Mouse (Mus musculus): ENCODE measurements around the gene Cdh4.

Cdh4 gene

GRCm38 (mm10) chr2:179679866-179680265 is 237.6 kb downstream of the Cdh4 start:
- no peak for DNase-seq (ENCODE audit: low read depth)

- no peak for DNase-seq (ENCODE audit: low read depth)
These were observed 239.2 kb downstream of the Cdh4 start for GRCm38 (mm10) chr2:179681386-179681785.

DNA sequence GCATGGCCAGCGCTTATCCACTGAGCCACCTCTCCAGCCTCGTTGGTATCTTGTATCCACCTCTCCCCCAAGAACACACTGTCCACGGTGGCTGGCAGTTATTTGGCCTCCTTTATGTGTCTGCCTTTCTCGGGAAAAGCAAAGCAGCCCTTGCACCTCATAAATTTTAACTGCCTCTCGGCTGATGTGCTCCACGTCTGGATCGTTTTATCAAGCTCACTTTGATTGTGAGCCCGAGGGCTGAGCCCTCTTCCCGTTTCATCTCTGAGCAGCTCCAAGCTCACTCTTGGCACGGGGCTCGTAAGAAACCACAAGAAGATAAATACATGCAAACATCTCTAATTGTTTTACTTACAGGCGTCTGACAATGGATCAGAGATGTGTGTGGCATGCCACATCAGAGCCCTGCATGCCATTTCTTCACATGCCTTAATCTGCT is 245.0 kb downstream of the Cdh4 start:
- DNase-seq (ENCODE audit: low read depth): no peak

GRCm38 (mm10) chr2:179688976-179689375 is 246.7 kb downstream of the Cdh4 start:
- no peak for DNase-seq (ENCODE audit: low read depth)

DNA sequence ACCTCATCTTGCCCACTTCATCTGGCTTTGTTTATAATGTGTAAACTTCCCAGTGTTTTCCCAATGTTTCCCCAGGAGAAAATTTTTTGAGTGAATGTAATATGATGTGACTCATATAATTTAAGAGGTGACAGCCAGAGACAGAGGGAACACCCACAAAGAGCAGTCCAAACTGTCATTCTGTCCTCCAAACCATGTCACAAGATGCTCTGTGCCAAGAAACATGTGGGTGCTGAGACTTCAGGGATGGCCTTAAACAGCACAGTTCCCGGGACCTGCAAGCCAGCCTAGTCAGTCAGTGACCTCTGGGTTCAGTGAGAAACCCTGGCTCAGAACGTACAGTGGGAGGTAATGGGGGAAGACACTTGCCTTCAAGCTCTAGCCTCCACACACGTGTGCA is 247.5 kb downstream of the Cdh4 start:
- DNase-seq (ENCODE audit: low read depth): no peak

- no peak for DNase-seq (ENCODE audit: low read depth)
These were observed 248.3 kb downstream of the Cdh4 start for GRCm38 (mm10) chr2:179690571-179690970.

DNA sequence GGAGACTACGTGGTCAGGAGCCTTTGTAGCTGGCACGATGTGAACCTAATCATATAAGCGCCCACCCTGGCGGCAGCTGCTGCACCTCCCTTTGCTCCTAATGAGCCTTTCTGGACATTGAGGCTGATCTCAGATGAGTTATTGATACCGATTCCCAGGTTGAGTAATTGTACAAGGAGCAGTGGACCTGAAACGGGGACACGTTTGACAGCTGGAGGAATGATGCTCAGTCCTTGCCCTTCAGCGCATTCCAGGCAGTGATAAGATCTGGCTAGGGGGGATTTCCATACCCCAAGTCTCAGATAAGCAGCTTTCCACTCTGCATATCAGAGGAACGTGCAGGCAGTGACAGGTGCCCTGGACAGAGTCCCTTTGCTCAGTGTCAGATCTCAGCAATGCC is 252.7 kb downstream of the Cdh4 start:
- no peak for DNase-seq (ENCODE audit: low read depth)

DNA sequence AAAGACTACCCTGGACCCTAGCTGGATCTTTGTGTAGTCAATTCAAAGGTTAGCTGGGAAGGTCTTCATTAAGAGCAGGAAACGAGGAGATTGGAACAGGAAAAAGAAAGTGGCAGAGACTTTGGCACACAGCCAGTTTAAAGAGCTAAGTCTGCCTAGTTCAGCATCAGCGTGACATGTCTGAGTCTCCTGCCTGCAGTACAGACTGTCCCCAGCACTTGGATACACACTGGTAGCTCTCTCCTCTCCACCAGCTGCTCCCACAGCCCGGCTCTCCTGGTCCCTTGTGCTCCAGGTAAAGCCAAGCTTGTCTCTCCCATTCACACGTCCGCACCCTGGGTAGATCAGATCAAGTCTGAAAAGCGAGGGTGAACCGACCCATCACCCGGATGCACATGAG is 255.4 kb downstream of the Cdh4 start:
- no peak for DNase-seq (ENCODE audit: low read depth)

- no peak for DNase-seq (ENCODE audit: low read depth)
These were observed 256.2 kb downstream of the Cdh4 start for GRCm38 (mm10) chr2:179698196-179698985.

DNA sequence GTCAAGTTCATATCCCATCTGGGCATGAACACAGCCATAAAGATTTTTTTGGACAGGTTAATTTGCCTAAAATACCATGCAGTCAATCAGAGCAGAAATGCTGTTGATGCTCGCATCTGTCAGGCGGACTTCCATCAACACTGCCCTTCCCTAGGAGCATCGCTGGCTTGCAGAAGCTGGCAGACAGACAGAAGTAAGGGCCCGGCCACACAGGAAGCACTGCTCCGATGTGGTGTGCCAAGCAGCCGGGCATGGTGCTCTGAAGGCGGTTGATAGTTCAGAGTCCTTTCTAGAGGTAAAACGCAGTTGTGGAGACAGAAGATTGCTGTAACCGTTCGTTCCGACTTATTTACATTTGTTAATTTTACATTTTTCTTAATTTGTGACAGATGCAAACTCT is 262.8 kb downstream of the Cdh4 start:
- no peak for DNase-seq (ENCODE audit: low read depth)

- no peak for DNase-seq (ENCODE audit: low read depth)
These were observed 263.2 kb downstream of the Cdh4 start for GRCm38 (mm10) chr2:179705461-179705860.

- no peak for DNase-seq (ENCODE audit: low read depth)
These were observed 264.4 kb downstream of the Cdh4 start for GRCm38 (mm10) chr2:179706616-179707015.

DNA sequence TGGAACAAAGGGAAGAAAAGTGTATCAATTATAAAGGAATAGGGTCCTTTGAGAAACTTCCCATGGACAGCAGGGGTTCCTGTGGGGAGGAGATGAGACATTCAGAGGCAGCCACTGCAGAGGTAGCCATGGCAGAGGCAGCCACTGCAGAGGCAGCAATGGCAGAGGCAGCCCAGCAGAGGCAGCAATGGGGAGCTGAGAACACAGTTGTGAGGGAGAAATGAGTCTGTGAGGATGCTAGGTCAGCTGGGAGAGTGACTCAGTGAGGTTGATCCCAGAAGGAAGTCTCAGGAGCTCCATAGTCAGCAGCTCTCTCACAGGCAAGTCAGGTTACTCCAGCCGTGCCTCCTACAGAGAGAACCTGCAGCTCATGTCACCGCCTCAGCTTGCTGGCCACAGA is 266.9 kb downstream of the Cdh4 start:
- DNase-seq (ENCODE audit: low read depth): no peak

GRCm38 (mm10) chr2:179712690-179713089 is 270.5 kb downstream of the Cdh4 start:
- no peak for DNase-seq (ENCODE audit: low read depth)

- no peak for DNase-seq (ENCODE audit: low read depth)
These were observed 271.1 kb downstream of the Cdh4 start for GRCm38 (mm10) chr2:179713326-179713725.

DNA sequence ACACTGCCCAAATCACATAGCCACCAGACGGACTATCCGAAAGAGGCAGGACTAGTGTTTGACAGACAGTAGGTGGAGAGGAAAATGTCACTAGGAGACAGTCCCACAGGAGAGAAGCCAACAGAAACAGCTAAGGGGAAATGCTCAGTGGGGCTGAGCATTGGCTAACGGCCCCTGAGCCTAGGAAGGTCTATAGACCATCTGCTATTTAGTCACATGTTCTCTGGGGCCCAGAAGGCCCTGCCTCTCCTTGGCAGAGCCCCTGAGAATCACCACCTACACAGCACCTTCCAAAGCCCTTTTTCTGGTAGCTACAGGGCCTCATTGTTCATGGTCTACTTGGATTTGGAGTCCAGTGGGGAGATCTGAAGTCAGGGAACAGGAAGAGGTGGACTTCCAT is 271.9 kb downstream of the Cdh4 start:
- DNase-seq (ENCODE audit: low read depth): no peak

DNA sequence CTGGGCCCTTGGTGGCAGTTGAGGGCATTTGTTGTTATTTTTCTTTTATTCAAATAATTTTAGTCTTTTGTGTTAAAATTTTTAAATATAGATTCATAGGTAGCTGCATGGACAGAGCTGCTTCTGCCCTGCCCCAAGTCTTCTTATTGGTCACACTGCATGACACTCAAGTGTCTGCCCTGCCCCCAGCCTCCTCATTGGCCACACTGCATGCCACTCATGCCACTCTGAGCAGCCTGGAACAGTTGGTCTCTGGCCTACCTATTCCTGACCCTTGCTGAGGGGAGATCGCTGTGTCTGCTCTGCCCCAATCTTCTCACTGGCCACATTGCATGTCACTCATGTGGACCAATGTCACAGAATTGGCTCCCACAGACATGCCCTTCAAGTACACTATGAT is 273.1 kb downstream of the Cdh4 start:
- DNase-seq (ENCODE audit: low read depth): no peak

DNA sequence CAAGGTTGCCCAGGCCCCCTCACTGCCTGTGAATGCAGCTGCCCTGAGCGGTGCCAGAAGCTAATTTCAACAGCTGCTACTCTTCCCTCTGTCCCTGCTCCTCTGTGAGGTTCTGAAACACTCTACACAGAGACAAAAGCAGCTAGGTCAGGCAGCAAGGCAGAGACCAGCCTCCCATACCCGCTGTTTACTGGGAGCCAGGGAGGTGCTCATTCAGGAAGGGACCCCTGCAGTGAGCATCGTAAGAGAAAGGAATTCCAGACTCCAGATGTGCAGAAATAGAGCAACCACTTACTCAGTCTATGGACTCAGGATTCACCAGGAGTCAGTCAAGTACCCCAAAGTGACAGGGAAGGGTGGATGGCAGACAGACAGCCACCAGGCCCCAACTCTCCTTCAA is 278.1 kb downstream of the Cdh4 start:
- DNase-seq (ENCODE audit: low read depth): no peak

DNA sequence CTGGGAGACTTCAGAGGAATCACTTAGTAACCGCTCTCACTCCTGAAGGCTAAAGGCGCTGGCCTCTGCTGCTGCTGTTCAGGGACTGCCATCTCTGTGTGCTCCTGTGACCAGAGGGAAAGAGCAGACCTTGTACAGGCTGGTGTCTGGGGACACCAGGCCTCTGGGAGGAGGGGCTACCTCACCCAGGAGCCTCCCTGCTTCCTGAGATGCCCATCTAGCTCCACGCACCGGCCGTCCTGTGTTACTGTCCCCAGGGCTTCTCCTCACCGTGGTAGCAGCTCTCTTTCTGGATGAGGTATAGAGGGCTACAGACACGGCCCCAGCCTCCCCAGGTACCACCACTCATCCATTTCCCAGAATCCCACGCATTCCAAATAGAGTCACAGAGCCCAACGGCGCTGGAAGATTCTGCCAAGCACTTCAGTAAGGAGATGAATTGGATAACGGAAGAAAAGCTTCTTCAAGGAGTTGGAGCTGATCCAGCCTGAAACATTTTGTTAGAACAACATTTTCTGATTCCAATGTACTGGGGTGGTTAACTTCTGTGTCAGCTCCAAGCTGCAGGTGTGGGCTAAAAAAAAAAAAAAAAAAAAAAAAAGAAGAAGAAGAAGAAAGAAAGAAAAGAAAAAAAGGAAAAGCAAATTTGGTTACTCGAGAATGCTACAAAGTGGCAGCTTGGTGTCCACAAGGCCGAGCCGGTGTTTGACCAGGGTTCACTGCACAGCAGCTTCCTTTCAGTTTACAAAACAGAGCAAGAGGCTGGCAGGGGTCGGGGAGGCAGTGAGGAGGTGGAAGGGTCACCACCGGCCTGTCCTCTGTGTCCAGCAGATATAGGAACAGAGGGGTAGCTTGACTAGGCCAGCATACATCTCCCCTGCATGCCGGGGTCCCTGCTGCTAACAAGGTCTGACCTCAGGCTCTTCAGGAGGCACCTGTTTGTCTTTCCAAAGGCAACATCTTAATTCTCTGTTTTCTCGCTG is 279.6 kb downstream of the Cdh4 start:
- no peak for DNase-seq (ENCODE audit: low read depth)

DNA sequence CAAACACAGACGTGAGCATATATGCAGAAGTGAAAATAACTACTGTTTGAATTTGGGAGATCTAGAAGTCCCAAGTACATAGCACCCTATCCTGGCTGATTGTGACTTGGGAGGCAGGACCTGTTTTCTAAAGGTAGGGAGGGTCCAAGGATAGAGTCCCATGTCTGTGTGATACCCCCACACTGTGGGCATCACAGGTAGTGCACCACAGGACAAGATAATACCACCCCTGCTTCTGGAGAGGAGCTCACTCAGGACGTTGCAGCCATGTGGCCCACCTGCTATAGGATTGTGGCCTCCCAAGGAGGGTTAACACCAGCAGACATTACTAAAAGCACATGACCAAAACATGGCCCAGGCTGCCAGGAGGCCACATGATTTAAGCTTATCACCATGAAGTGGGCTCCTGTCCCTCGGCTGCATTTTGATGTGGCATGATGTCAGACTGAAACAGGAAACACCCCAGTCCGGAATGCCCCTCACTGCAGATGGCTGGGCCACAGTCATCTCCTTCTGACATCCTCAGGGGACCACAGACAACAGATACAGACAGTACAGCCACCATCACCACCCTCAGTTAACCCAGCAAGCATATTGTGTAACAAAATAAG is 280.6 kb downstream of the Cdh4 start:
- DNase-seq (ENCODE audit: low read depth): no peak

GRCm38 (mm10) chr2:179723401-179723800 is 281.2 kb downstream of the Cdh4 start:
- no peak for DNase-seq (ENCODE audit: low read depth)

GRCm38 (mm10) chr2:179729002-179729401 is 286.8 kb downstream of the Cdh4 start:
- DNase-seq (ENCODE audit: low read depth): no peak

DNA sequence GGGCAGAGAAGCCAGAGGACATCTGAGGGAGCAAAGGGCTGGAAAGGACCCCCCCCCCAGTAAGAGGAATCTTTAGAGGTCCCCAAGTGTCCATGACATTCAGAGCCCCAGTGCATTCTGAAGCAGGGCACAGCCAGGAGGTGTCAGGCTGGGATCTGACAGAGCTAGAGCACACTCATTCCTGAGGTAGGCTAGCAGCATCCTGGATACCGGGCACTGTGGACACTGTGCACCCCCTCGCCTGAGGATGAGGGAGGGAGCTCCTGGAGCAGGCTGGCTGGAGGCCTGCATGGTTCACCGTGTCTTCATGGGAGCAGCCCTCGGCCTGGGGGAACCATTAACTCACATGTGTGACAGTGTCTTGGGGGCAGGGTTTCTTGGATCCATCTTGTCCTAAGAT is 287.6 kb downstream of the Cdh4 start:
- no peak for DNase-seq (ENCODE audit: low read depth)

All from 416B (cell line).